Mouse (Mus musculus) B cell, adult (primary cell): ENCODE results near the gene Ccdc13. TPM values are rescaled to one million over a fixed set of nuclear protein-coding genes. Genes with fewer than 3 reads are reported as not detected.

Experiments used
- total RNA-seq: library from RNA; stranded (reverse); gene quantifications from 4 replicates; pipeline ENCODE4 v1.2.4, GENCODE M21; 2023; ENCODE audit not compliant: inconsistent age

The Ccdc13 gene
- total RNA-seq: not detected in 4 replicates

DNA sequence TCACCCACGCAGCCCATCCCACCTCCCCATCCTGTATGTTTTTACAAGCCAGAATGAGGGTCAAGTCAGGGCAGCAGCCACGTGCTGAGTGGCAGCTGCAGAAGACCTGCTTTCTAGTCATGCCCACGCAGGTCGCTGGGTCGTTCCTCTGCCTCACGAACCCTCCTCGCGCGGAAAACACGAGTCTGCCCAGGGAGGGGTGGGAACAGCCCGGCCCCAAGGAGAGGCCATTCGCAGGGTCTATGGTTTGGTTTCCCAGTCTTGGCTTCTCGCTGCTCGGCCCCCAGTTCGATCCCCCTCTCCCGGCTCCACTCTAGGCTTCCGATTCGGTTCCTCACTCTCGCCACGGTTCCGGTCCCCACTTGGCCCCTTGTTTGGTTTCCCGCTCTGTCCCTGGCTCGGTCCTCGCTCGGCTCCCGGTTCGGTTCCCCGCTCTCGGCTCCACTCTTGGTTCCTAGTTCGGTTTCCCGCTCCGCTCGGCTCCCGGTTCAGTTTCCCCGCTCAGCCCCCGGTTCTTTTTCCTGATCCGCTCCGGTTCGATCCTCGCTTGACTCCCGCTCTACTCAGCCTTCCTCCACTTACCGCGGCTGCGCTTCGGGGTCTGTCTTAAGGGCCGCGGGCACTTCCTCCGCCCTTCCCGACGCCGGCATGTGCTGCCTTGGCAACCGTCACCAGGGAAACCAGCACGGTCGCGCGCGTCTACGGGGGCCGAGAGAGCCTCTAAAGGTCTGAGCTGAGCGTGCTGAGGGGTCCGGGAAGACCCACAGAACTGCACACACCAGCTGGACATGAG is at the start of gene Ccdc13:
Ccdc13 (minus strand) TSS at position 633 of the 793 bp plus-strand sequence.

DNA sequence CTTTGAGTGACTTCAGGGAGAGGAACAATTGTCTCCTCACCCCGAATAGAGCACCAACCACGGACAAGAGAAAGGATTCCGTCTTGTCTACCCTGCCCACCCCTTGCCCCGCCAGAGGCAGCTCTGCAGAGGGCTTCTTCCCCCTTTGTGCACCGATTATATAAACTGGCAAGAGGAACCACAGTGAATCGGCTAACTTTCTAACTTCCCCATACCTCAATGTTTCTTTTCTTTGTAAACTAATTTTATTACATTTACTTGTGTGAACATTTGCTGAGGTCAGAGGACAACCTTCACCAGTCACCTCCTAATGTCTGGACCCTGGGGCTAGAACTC is 18.9 kb upstream of the Ccdc13 start, which contains the start of gene Higd1a:
Higd1a (minus strand) TSS at position 210 of the 336 bp plus-strand sequence.

DNA sequence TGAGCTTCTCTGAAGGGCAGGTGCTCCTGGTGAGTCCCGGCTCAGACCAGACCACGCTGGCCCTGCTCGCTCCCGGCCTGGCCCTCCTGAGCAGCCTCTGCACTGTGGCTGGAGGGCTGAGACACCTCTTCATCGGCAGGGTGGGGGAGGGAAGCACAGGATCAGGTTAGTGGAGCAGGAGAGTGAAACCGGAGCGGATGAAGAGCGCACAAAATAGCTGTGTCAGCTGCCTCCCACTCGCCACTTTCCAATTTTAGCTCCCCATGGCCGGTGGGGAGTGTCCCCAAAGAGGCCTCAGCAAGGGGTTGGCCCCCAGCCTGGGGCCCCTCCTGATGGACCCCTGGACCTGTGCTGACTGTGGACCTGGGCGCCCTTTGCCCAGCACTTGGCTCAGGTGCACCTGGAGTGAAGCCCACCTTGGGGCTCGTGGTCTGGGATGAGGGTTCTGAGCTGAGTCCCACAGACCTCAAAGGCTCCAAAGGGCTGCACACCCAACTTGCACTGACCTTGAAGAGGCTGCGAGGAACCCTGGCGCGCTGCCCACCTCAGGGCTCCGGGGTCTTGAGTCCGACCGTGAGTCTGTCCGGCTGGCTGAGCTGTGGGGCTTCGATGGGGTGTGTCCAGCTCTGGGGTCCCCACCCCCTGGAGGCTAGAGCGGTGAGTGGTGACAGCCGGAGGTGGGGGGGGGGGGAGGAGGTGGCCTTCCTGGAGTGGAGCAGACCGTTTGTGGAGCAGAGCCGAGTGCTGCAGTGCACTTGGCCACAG is 47.3 kb downstream of the Ccdc13 start, which contains the start of gene Hhatl:
Hhatl (minus strand) TSS at position 751 of the 765 bp plus-strand sequence.

DNA sequence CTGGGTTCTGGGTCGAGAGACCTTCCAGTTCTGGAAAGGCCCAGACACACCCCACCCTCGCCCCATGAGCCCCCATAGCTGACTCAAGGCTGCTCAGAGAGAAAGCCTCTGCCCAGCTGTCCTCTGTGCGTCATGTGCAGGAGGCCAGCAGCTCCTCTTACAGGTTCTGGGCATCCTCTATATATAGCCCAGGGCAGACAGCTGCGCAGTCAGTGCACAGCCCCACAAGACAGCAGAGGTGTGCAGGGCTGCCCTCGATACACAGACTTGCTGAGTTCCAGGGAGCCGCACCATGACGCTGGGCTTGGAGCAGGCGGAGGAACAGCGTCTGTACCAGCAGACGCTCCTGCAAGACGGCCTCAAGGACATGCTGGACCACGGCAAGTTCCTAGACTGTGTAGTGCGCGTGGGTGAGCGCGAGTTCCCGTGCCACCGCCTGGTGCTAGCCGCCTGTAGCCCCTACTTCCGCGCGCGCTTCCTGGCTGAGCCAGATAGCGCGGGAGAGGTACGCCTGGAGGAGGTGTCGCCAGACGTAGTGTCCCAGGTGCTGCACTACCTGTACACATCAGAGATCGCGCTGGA is 61.7 kb downstream of the Ccdc13 start, which contains the start of gene Klhl40:
Klhl40 (plus strand) TSS at position 124 of the 582 bp plus-strand sequence.

DNA sequence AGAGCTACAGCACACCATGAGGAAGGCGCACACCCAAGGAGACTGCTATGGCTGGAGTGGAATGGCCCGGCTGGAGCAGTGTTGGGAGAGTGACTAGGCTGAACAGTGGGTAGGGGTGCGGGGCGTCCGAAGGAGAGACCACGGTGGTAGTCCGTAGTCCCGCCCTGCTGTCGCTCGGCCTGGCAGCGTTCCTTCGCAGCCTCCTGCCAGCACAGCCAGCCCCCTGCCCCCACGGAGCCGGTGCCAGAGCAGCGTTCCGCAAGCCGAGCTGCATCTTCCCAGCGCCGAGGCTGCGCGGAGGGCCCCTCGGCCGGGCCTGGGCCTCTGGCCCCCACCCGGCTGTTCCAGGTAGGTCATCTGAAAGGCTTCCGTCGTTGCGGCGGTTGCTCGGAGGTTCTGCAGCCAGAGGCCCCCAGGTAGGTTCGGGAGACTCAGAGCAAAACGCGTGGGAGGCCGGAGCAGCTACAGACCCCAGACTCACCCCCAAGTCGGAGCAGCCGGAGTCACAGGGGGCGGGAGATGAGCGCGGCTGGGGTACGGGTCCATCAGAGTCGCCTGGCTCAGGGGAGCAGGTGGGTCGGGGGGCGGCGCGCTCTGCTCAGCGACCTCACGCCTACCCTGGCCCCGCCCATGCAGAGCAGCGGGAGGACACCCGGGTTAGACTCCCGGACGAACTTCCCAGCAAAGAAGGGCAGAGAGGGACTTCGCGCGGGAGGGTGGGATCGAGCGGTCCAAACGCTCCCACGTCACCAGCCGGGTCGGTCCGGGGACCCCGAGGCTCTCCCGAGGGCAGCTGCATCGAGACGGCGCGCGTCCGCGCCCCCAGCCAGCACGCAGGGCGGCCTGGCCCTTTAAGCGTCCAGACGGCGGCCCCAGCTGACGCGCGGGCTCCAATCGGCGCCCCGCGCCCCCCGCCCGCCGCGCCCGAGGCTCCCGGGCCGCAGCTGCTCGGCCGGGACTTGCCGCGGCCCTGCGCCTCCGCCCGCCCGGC is 79.9 kb downstream of the Ccdc13 start, which contains the start of gene Zfp651:
Zfp651 (plus strand) TSS at position 240 of the 991 bp plus-strand sequence.

Other genes with a start within 250 kb of the Ccdc13 start
- gene Lyzl4, start 197.4 kb downstream of the Ccdc13 start, total RNA-seq: not detected in 4 replicates
- gene Vipr1, start 196.7 kb downstream of the Ccdc13 start, total RNA-seq: 0.19 to 0.99 TPM (median 0.47 TPM) in 4 replicates
- gene Sec22c, start 134.0 kb downstream of the Ccdc13 start, total RNA-seq: 15.5 to 24.1 TPM (median 20.9 TPM) in 4 replicates
- gene Ss18l2, start 129.1 kb downstream of the Ccdc13 start, total RNA-seq: 19.6 to 31.8 TPM (median 23.5 TPM) in 4 replicates
- gene Nktr, start 120.3 kb downstream of the Ccdc13 start, total RNA-seq: 243 to 289 TPM (median 264 TPM) in 4 replicates
- gene Zfp651, start 80.1 kb downstream of the Ccdc13 start, total RNA-seq: 0.26 to 0.66 TPM (median 0.51 TPM) in 4 replicates
- gene Klhl40, start 61.9 kb downstream of the Ccdc13 start, total RNA-seq: not detected in 4 replicates
- not detected in 4 replicates for gene Hhatl, start 47.0 kb downstream of the Ccdc13 start, total RNA-seq
- gene Higd1a, start 18.9 kb upstream of the Ccdc13 start, total RNA-seq: 21.9 to 34.2 TPM (median 29.2 TPM) in 4 replicates
- 18.9 to 25.6 TPM (median 22.3 TPM) in 4 replicates for gene Ackr2, start 58.9 kb upstream of the Ccdc13 start, total RNA-seq
- gene Cyp8b1, start 76.8 kb upstream of the Ccdc13 start, total RNA-seq: not detected in 4 replicates
- 1.3 to 1.6 TPM (median 1.5 TPM) in 4 replicates for gene Fam198a, start 111.5 kb upstream of the Ccdc13 start, total RNA-seq
- gene Pomgnt2, start 157.6 kb upstream of the Ccdc13 start, total RNA-seq: not detected in 4 replicates